In genomic region chr8:71563992-71564391, GRCm38 (mm10) we compare ENCODE assay signal across 18 mouse cellular contexts. TPM values are rescaled to one million over a fixed set of nuclear protein-coding genes. Genes with fewer than 3 reads are reported as not detected.
DNase-seq lines count a peak whose midpoint lies in the region; ATAC-seq and TF ChIP-seq lines count a peak whose summit lies in the region.
"Had no signal": no experiment of that assay in that cellular context is flagged by ENCODE, and none has a peak within 500 bp of the region (broad histone marks: within the 10 kb centered on the region; RNA-seq: fewer than 3 reads in every experiment).

No protein-coding gene starts in this region.

- H3K4me3 ChIP-seq in hindbrain, postnatal 0 days (ENCODE audit: low read length) = no peak overlapping the region
- H3K4me3 ChIP-seq in hindbrain, embryonic 13.5 days = no peak overlapping the region
- no peak overlapping the region for H3K4me3 ChIP-seq in midbrain, embryonic 11.5 days (ENCODE audit: low read depth, low read length)
- H3K4me3 ChIP-seq in midbrain, embryonic 13.5 days (replicated peaks) = no peak overlapping the region
- H3K4me3 ChIP-seq in MEL (ENCODE audit: control insufficient read depth in 1 of 2, insufficient read depth in 1 of 2, low read depth in 2 of 2, low read length in 2 of 2) = no peak overlapping the region
- H3K4me3 ChIP-seq in embryonic fibroblast, embryonic 13.5 days (ENCODE audit: insufficient read depth, low read length) = no peak overlapping the region
- H3K4me3 ChIP-seq: embryonic facial prominence, embryonic 10.5 days; heart, embryonic 13.5 days; lung, embryonic 15.5 days; megakaryocyte, embryonic 14.5 days had no signal

- H3K4me2 ChIP-seq in hindbrain, postnatal 0 days (ENCODE audit: low read depth, low read length) = no peak overlapping the region
- no peak overlapping the region for H3K4me2 ChIP-seq in hindbrain, embryonic 13.5 days
- H3K4me2 ChIP-seq in midbrain, embryonic 11.5 days = no peak overlapping the region
- H3K4me2 ChIP-seq in midbrain, embryonic 13.5 days (replicated peaks) = no peak overlapping the region
- H3K4me2 ChIP-seq: heart, embryonic 13.5 days; lung, embryonic 15.5 days had no signal

- no peak for TF ChIP-seq POLR2A in MEL (IDR thresholded peaks at IDR 0.05; ENCODE audit: control insufficient read depth in 1 of 2, insufficient read depth in 1 of 2, low read depth in 1 of 2, low read length in 2 of 2, poor library complexity in 1 of 2)
- no peak for TF ChIP-seq POLR2A in embryonic fibroblast, embryonic 13.5 days (IDR thresholded peaks at IDR 0.05; ENCODE audit: low read depth, low read length)

- H3K79me2 ChIP-seq in MEL (ENCODE audit: control insufficient read depth, insufficient read depth, low read length, poor library complexity) = no peaks in the 10 kb centered on the region

- H3K27ac ChIP-seq in hindbrain, postnatal 0 days = no peak overlapping the region
- no peak overlapping the region for H3K27ac ChIP-seq in hindbrain, embryonic 13.5 days
- H3K27ac ChIP-seq in midbrain, embryonic 11.5 days (ENCODE audit: low read depth, low read length) = no peak overlapping the region
- H3K27ac ChIP-seq in midbrain, embryonic 13.5 days = no peak overlapping the region
- no peak overlapping the region for H3K27ac ChIP-seq in MEL (ENCODE audit: control insufficient read depth, low read depth, low read length)
- H3K27ac ChIP-seq in embryonic fibroblast, embryonic 13.5 days (ENCODE audit: insufficient read depth, low read length) = no peak overlapping the region
- H3K27ac ChIP-seq: embryonic facial prominence, embryonic 10.5 days; heart, embryonic 13.5 days; lung, embryonic 15.5 days had no signal

- peak; percentile 46 for TF ChIP-seq CTCF in hindbrain, postnatal 0 days (IDR thresholded peaks at IDR 0.05; ENCODE audit: low read depth)
- TF ChIP-seq CTCF in MEL (IDR thresholded peaks at IDR 0.05 in 2 of 3, conservative IDR thresholded peaks at IDR 0.05 in 1 of 3; ENCODE audit: control insufficient read depth in 1 of 3, insufficient read depth in 1 of 3, low read depth in 2 of 3, low read length in 3 of 3, poor library complexity in 1 of 3, severe bottlenecking in 1 of 3) = peak; percentile 19 to 48 (median 27); a peak in 4 of 6 replicates
- TF ChIP-seq CTCF in embryonic fibroblast, embryonic 13.5 days (IDR thresholded peaks at IDR 0.05; ENCODE audit: borderline replicate concordance, insufficient read depth, low read length) = 0 out of 2 replicates have a peak, but pooled peaks have one; percentile 9

- no peaks in the 10 kb centered on the region for H3K9me3 ChIP-seq in hindbrain, postnatal 0 days (ENCODE audit: low read length)
- H3K9me3 ChIP-seq in hindbrain, embryonic 13.5 days = 0 out of 2 replicates have a peak, but pooled peaks cover 4% of the 10 kb centered on the region
- H3K9me3 ChIP-seq in midbrain, embryonic 11.5 days (ENCODE audit: control insufficient read depth, low read length) = peaks cover 5% of the 10 kb centered on the region
- H3K9me3 ChIP-seq in midbrain, embryonic 13.5 days = peaks cover 4% of the 10 kb centered on the region; the same call in 1 of the 2 replicates
- no peaks in the 10 kb centered on the region for H3K9me3 ChIP-seq in MEL (replicated peaks; ENCODE audit: insufficient read depth, low read length)

- H3K27me3 ChIP-seq in hindbrain, postnatal 0 days (ENCODE audit: insufficient read depth, low read length) = peaks cover 30% of the 10 kb centered on the region
- peaks cover 89% of the 10 kb centered on the region for H3K27me3 ChIP-seq in hindbrain, embryonic 13.5 days
- peaks cover 43% of the 10 kb centered on the region for H3K27me3 ChIP-seq in midbrain, embryonic 11.5 days (ENCODE audit: control insufficient read depth, insufficient read depth, low read length)
- peaks cover 69% of the 10 kb centered on the region for H3K27me3 ChIP-seq in midbrain, embryonic 13.5 days
- no peaks in the 10 kb centered on the region for H3K27me3 ChIP-seq in MEL (ENCODE audit: control insufficient read depth in 1 of 2, insufficient read depth in 2 of 2, low read length in 2 of 2)

- TF ChIP-seq EP300 in MEL (IDR thresholded peaks at IDR 0.05; ENCODE audit: low read depth in 1 of 2, low read length in 2 of 2) = no peak

- no peak overlapping the region for H3K9ac ChIP-seq in hindbrain, postnatal 0 days (replicated peaks; ENCODE audit: low read length)
- H3K9ac ChIP-seq in hindbrain, embryonic 13.5 days = no peak overlapping the region
- no peak overlapping the region for H3K9ac ChIP-seq in midbrain, embryonic 11.5 days (ENCODE audit: low read length)
- H3K9ac ChIP-seq in midbrain, embryonic 13.5 days (replicated peaks) = no peak overlapping the region
- no peak overlapping the region for H3K9ac ChIP-seq in MEL (ENCODE audit: control insufficient read depth, low read depth, low read length, poor library complexity, severe bottlenecking)
- H3K9ac ChIP-seq: lung, embryonic 15.5 days had no signal

- peak; percentile 8; the same call in 1 of the 2 replicates for TF ChIP-seq RAD21 in MEL (IDR thresholded peaks at IDR 0.05; ENCODE audit: low read depth, low read length)

- no peak for DNase-seq in hindbrain, postnatal 0 days (ENCODE audit: low spot score)
- DNase-seq in midbrain, embryonic 11.5 days (ENCODE audit: low spot score, missing footprints) = peak; percentile 84
- DNase-seq in MEL (ENCODE audit: low read depth, low spot score) (no peak), MN1 (ENCODE audit: low spot score) (no peak)
- DNase-seq: gastrocnemius, postnatal 25 days; right cerebral cortex, postnatal 4 days had no signal

- peaks cover 4% of the 10 kb centered on the region for H3K4me1 ChIP-seq in hindbrain, postnatal 0 days (ENCODE audit: insufficient read depth, low read length)
- H3K4me1 ChIP-seq in hindbrain, embryonic 13.5 days (replicated peaks) = peaks cover 16% of the 10 kb centered on the region
- no peaks in the 10 kb centered on the region for H3K4me1 ChIP-seq in midbrain, embryonic 11.5 days (ENCODE audit: control insufficient read depth, insufficient read depth, low read length)
- H3K4me1 ChIP-seq in midbrain, embryonic 13.5 days (replicated peaks) = peaks cover 13% of the 10 kb centered on the region
- peaks cover 4 to 7% of the 10 kb centered on the region in 2 experiments; a peak in 3 of 4 replicates for H3K4me1 ChIP-seq in MEL (ENCODE audit: control insufficient read depth in 1 of 2, insufficient read depth in 2 of 2, low read length in 2 of 2)
- H3K4me1 ChIP-seq in embryonic fibroblast, embryonic 13.5 days (ENCODE audit: control insufficient read depth, insufficient read depth, low read length) = no peaks in the 10 kb centered on the region

- WGBS in hindbrain, postnatal 0 days = 91% methylated on average over 4 of the region's 4 CpGs
- WGBS in hindbrain, embryonic 13.5 days = 92% methylated on average over 4 of the region's 4 CpGs
- 90% methylated on average over 4 of the region's 4 CpGs for WGBS in midbrain, embryonic 11.5 days
- WGBS in midbrain, embryonic 13.5 days = 90% methylated on average over 4 of the region's 4 CpGs

- no peak for ATAC-seq in hindbrain, postnatal 0 days
- no peak for ATAC-seq in hindbrain, embryonic 13.5 days (ENCODE audit: low FRiP score)
- ATAC-seq in midbrain, embryonic 11.5 days (ENCODE audit: low FRiP score) = no peak
- no peak for ATAC-seq in midbrain, embryonic 13.5 days
- ATAC-seq: inflammation-experienced regulatory T-cells, adult 6 months had no signal

- no peaks in the 10 kb centered on the region for H3K36me3 ChIP-seq in hindbrain, postnatal 0 days (ENCODE audit: insufficient read depth, low read length)
- H3K36me3 ChIP-seq in hindbrain, embryonic 13.5 days = no peaks in the 10 kb centered on the region
- no peaks in the 10 kb centered on the region for H3K36me3 ChIP-seq in midbrain, embryonic 11.5 days (ENCODE audit: control insufficient read depth, insufficient read depth, low read length)
- H3K36me3 ChIP-seq in midbrain, embryonic 13.5 days = no peaks in the 10 kb centered on the region
- peaks cover 0 to 4% of the 10 kb centered on the region in 2 experiments; a peak in 2 of 4 replicates for H3K36me3 ChIP-seq in MEL (ENCODE audit: control insufficient read depth in 1 of 2, insufficient read depth in 2 of 2, low read length in 2 of 2)
- H3K36me3 ChIP-seq: embryonic facial prominence, embryonic 10.5 days; heart, embryonic 13.5 days; lung, embryonic 15.5 days had no signal

RNA-seq across cellular contexts. Expression of gene Nxnl1, which starts 2.4 kb away (rescaled TPM):
- not detected in 2 replicates for total RNA-seq in hindbrain, postnatal 0 days (2014; rRNA removed)
- polyA plus RNA-seq in hindbrain, postnatal 0 days (2015; fragmentation: Nextera tagmentation; extraction: Ambion mirVana) = 0.20 TPM in 1 of 2 replicates, not detected in the other
- not detected in 2 replicates for polyA plus RNA-seq in hindbrain, embryonic 13.5 days (2015; fragmentation: Nextera tagmentation; extraction: Ambion mirVana)
- polyA plus RNA-seq in midbrain, embryonic 11.5 days (2014; fragmentation: Nextera tagmentation; extraction: Ambion mirVana) = not detected in 2 replicates
- polyA plus RNA-seq in midbrain, embryonic 13.5 days (2015; fragmentation: Nextera tagmentation; extraction: Ambion mirVana) = not detected in 2 replicates
- total RNA-seq in MEL (2012; rRNA removed) = 0.04 TPM in 1 of 2 replicates, not detected in the other
- 1 to 10 TPM in 1 of 2 experiments, not detected in 1; 1.2 TPM for polyA plus RNA-seq in MEL (2012; ENCODE audit: insufficient read depth in 1 of 2, insufficient read length in 2 of 2, low read depth in 1 of 2, low replicate concordance in 2 of 2, missing spikeins in 1 of 2)
- not detected in 2 replicates for polyA plus RNA-seq in embryonic fibroblast, embryonic 13.5 days (2011; ENCODE audit: insufficient read length, low read depth, missing spikeins)
- polyA plus RNA-seq: heart, embryonic 13.5 days; limb, embryonic 14.5 days; lung, embryonic 15.5 days; neural tube, embryonic 14.5 days; stomach, embryonic 14.5 days had no signal

RNA-seq across cellular contexts. Expression of gene Slc27a1, which starts 4.7 kb away (rescaled TPM):
- 210 and 238 TPM in 2 replicates for total RNA-seq in hindbrain, postnatal 0 days (2014; rRNA removed)
- polyA plus RNA-seq in hindbrain, postnatal 0 days (2015; fragmentation: Nextera tagmentation; extraction: Ambion mirVana) = 127 and 152 TPM in 2 replicates
- 78.5 and 81.9 TPM in 2 replicates for polyA plus RNA-seq in hindbrain, embryonic 13.5 days (2015; fragmentation: Nextera tagmentation; extraction: Ambion mirVana)
- polyA plus RNA-seq in midbrain, embryonic 11.5 days (2014; fragmentation: Nextera tagmentation; extraction: Ambion mirVana) = 8.6 and 12.4 TPM in 2 replicates
- polyA plus RNA-seq in midbrain, embryonic 13.5 days (2015; fragmentation: Nextera tagmentation; extraction: Ambion mirVana) = 53.7 and 58.7 TPM in 2 replicates
- 0.42 and 0.46 TPM in 2 replicates for total RNA-seq in MEL (2012; rRNA removed)
- 1 to 10 TPM in 1 of 2 experiments, not detected in 1; 1.3 TPM for polyA plus RNA-seq in MEL (2012; ENCODE audit: insufficient read depth in 1 of 2, insufficient read length in 2 of 2, low read depth in 1 of 2, low replicate concordance in 2 of 2, missing spikeins in 1 of 2)
- 13.7 and 17.7 TPM in 2 replicates for polyA plus RNA-seq in embryonic fibroblast, embryonic 13.5 days (2011; ENCODE audit: insufficient read length, low read depth, missing spikeins)

RNA-seq across cellular contexts. Expression of gene Tmem221, which starts 5.3 kb away (rescaled TPM):
- 1.3 TPM in 1 of 2 replicates, not detected in the other for total RNA-seq in hindbrain, postnatal 0 days (2014; rRNA removed)
- 0.18 and 0.29 TPM in 2 replicates for polyA plus RNA-seq in hindbrain, postnatal 0 days (2015; fragmentation: Nextera tagmentation; extraction: Ambion mirVana)
- polyA plus RNA-seq in hindbrain, embryonic 13.5 days (2015; fragmentation: Nextera tagmentation; extraction: Ambion mirVana) = 0.19 TPM in 1 of 2 replicates, not detected in the other
- 0.12 and 0.14 TPM in 2 replicates for polyA plus RNA-seq in midbrain, embryonic 11.5 days (2014; fragmentation: Nextera tagmentation; extraction: Ambion mirVana)
- polyA plus RNA-seq in midbrain, embryonic 13.5 days (2015; fragmentation: Nextera tagmentation; extraction: Ambion mirVana) = not detected in 2 replicates
- 1.2 and 1.7 TPM in 2 replicates for total RNA-seq in MEL (2012; rRNA removed)
- 1 to 10 TPM in 1 of 2 experiments, not detected in 1; 5.1 TPM for polyA plus RNA-seq in MEL (2012; ENCODE audit: insufficient read depth in 1 of 2, insufficient read length in 2 of 2, low read depth in 1 of 2, low replicate concordance in 2 of 2, missing spikeins in 1 of 2)
- 0.32 TPM in 1 of 2 replicates, not detected in the other for polyA plus RNA-seq in embryonic fibroblast, embryonic 13.5 days (2011; ENCODE audit: insufficient read length, low read depth, missing spikeins)
- total RNA-seq: gastrocnemius, postnatal 25 days; hematopoietic stem cell, adult 5-6 weeks had no signal
- polyA plus RNA-seq: neural tube, embryonic 14.5 days had no signal

RNA-seq across cellular contexts. Expression of gene Mvb12a, which starts 21.3 kb away (rescaled TPM):
- total RNA-seq in hindbrain, postnatal 0 days (2014; rRNA removed) = 75.9 and 83.8 TPM in 2 replicates
- 83.7 and 85.7 TPM in 2 replicates for polyA plus RNA-seq in hindbrain, postnatal 0 days (2015; fragmentation: Nextera tagmentation; extraction: Ambion mirVana)
- polyA plus RNA-seq in hindbrain, embryonic 13.5 days (2015; fragmentation: Nextera tagmentation; extraction: Ambion mirVana) = 55.3 and 59.6 TPM in 2 replicates
- polyA plus RNA-seq in midbrain, embryonic 11.5 days (2014; fragmentation: Nextera tagmentation; extraction: Ambion mirVana) = 50.7 and 51.0 TPM in 2 replicates
- polyA plus RNA-seq in midbrain, embryonic 13.5 days (2015; fragmentation: Nextera tagmentation; extraction: Ambion mirVana) = 51.7 and 62.3 TPM in 2 replicates
- total RNA-seq in MEL (2012; rRNA removed) = 39.5 and 46.5 TPM in 2 replicates
- polyA plus RNA-seq in MEL (2012; ENCODE audit: insufficient read depth in 1 of 2, insufficient read length in 2 of 2, low read depth in 1 of 2, low replicate concordance in 2 of 2, missing spikeins in 1 of 2) = 10 to 100 TPM in 1 of 2 experiments, not detected in 1; 67.3 TPM
- polyA plus RNA-seq in embryonic fibroblast, embryonic 13.5 days (2011; ENCODE audit: insufficient read length, low read depth, missing spikeins) = 38.3 and 39.4 TPM in 2 replicates

RNA-seq across cellular contexts. Expression of gene Bst2, which starts 26.7 kb away (rescaled TPM):
- 14.4 and 27.5 TPM in 2 replicates for total RNA-seq in hindbrain, postnatal 0 days (2014; rRNA removed)
- polyA plus RNA-seq in hindbrain, postnatal 0 days (2015; fragmentation: Nextera tagmentation; extraction: Ambion mirVana) = 21.0 and 22.7 TPM in 2 replicates
- polyA plus RNA-seq in hindbrain, embryonic 13.5 days (2015; fragmentation: Nextera tagmentation; extraction: Ambion mirVana) = 16.0 and 17.2 TPM in 2 replicates
- polyA plus RNA-seq in midbrain, embryonic 11.5 days (2014; fragmentation: Nextera tagmentation; extraction: Ambion mirVana) = 5.0 and 6.1 TPM in 2 replicates
- polyA plus RNA-seq in midbrain, embryonic 13.5 days (2015; fragmentation: Nextera tagmentation; extraction: Ambion mirVana) = 9.8 and 10.9 TPM in 2 replicates
- 41.1 and 49.9 TPM in 2 replicates for total RNA-seq in MEL (2012; rRNA removed)
- 100 to 1,000 TPM in 1 of 2 experiments, not detected in 1; 125 TPM for polyA plus RNA-seq in MEL (2012; ENCODE audit: insufficient read depth in 1 of 2, insufficient read length in 2 of 2, low read depth in 1 of 2, low replicate concordance in 2 of 2, missing spikeins in 1 of 2)
- 102 and 107 TPM in 2 replicates for polyA plus RNA-seq in embryonic fibroblast, embryonic 13.5 days (2011; ENCODE audit: insufficient read length, low read depth, missing spikeins)
